Mouse (Mus musculus): ENCODE measurements at regions not wholly inside any gene's neighbourhood (a gene's known extent, or its start where the extent isn't known, plus 50 kb on each side); places are given as distances from the start of the nearest gene placed in this dataset.
A peak's percentile ranks its signal among the peaks of the same experiment; 100 is the strongest.

GRCm38 (mm10) chr9:61268681-61269080 lies 103.5 kb upstream of the Tle3 start:
- 89% methylated on average over 2 of the region's 2 CpGs for WGBS
- Histone ChIP-seq H3K4me2 (ENCODE audit: low read length) (no peak overlapping the region), H3K27me3 (replicated peaks; ENCODE audit: control insufficient read depth, insufficient read depth, low read length) (0 out of 2 replicates have a peak, but pooled peaks cover 3% of the 10 kb centered on the region), H3K4me1 (replicated peaks; ENCODE audit: control insufficient read depth, insufficient read depth, low read length) (no peaks in the 10 kb centered on the region; the same call in 1 of the 2 replicates), H3K36me3 (ENCODE audit: control insufficient read depth, insufficient read depth, low read length) (no peaks in the 10 kb centered on the region), H3K9ac (ENCODE audit: low read length) (no peak overlapping the region), H3K27ac (ENCODE audit: low read depth) (no peak overlapping the region), H3K4me3 (ENCODE audit: low read depth, low read length) (no peak overlapping the region), H3K9me3 (ENCODE audit: control insufficient read depth, low read length) (no peaks in the 10 kb centered on the region)
- no peak for ATAC-seq (replicated peaks; ENCODE audit: low FRiP score, low TSS enrichment, low read depth)
- no peak for DNase-seq (ENCODE audit: low spot score)

DNA sequence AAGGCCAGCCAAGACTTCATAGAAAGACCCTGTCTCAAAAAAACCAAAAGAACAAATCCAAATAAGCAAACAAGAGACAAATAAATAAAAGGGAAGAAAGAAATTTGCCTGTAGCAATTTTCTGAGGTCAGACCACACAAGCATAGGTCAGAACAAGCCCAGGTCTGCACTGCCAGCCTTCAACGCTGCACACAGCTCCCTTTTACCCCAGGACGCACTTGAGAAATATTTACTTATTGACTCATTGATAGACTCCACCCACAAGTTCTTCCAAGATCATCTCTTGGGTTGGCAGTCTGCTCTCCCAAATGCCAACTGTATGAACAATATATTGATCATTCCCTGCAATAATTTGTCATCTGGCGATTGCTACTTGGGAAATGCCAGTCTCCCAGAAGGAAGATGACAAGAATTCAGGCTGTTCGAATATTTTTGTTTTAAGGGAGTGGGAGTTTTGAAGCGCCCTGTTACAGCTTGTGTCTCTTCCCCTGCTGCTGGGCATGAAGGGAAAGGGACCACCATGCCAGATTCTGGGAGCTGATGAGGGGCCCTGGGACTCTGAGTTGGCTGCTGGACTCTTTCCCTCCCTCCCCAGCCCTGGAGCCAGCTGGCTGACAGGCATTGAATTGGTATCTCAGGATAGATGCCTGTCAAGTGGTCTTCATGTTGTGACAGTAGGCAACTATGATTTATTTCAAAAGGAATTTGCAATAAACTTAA lies 102.9 kb upstream of the Tle3 start:
- Histone ChIP-seq H3K4me1 (replicated peaks; ENCODE audit: control insufficient read depth, insufficient read depth, low read length) (no peaks in the 10 kb centered on the region; the same call in 1 of the 2 replicates), H3K36me3 (ENCODE audit: control insufficient read depth, insufficient read depth, low read length) (no peaks in the 10 kb centered on the region), H3K4me2 (ENCODE audit: low read length) (no peak overlapping the region), H3K9me3 (ENCODE audit: control insufficient read depth, low read length) (no peaks in the 10 kb centered on the region), H3K4me3 (ENCODE audit: low read depth, low read length) (no peak overlapping the region), H3K27ac (ENCODE audit: low read depth) (no peak overlapping the region), H3K27me3 (replicated peaks; ENCODE audit: control insufficient read depth, insufficient read depth, low read length) (0 out of 2 replicates have a peak, but pooled peaks cover 3% of the 10 kb centered on the region), H3K9ac (ENCODE audit: low read length) (no peak overlapping the region)
- DNase-seq (ENCODE audit: low spot score) (no peak), ATAC-seq (replicated peaks; ENCODE audit: low FRiP score, low TSS enrichment, low read depth) (no peak)
- WGBS = 75% methylated on average over 5 of the region's 5 CpGs

- H3K4me3 ChIP-seq (ENCODE audit: low read depth, low read length) = no peak overlapping the region
- H3K9ac ChIP-seq (ENCODE audit: low read length) = no peak overlapping the region
- no peaks in the 10 kb centered on the region for H3K9me3 ChIP-seq (ENCODE audit: control insufficient read depth, low read length)
- H3K27me3 ChIP-seq (replicated peaks; ENCODE audit: control insufficient read depth, insufficient read depth, low read length) = 0 out of 2 replicates have a peak, but pooled peaks cover 3% of the 10 kb centered on the region
- no peak for ATAC-seq (replicated peaks; ENCODE audit: low FRiP score, low TSS enrichment, low read depth)
- no peak for DNase-seq (ENCODE audit: low spot score)
- H3K36me3 ChIP-seq (ENCODE audit: control insufficient read depth, insufficient read depth, low read length) = no peaks in the 10 kb centered on the region
- no peak overlapping the region for H3K27ac ChIP-seq (ENCODE audit: low read depth)
- no peaks in the 10 kb centered on the region; the same call in 1 of the 2 replicates for H3K4me1 ChIP-seq (replicated peaks; ENCODE audit: control insufficient read depth, insufficient read depth, low read length)
- H3K4me2 ChIP-seq (ENCODE audit: low read length) = no peak overlapping the region
- WGBS = 79% methylated on average over 1 of the region's 1 CpGs
Observed at GRCm38 (mm10) chr9:61271243-61271642, 100.9 kb upstream of the Tle3 start.

GRCm38 (mm10) chr9:61271769-61272352 lies 100.3 kb upstream of the Tle3 start:
- Histone ChIP-seq H3K4me3 (ENCODE audit: low read depth, low read length) (no peak overlapping the region), H3K4me2 (ENCODE audit: low read length) (no peak overlapping the region), H3K9me3 (ENCODE audit: control insufficient read depth, low read length) (no peaks in the 10 kb centered on the region), H3K9ac (ENCODE audit: low read length) (no peak overlapping the region), H3K27me3 (replicated peaks; ENCODE audit: control insufficient read depth, insufficient read depth, low read length) (0 out of 2 replicates have a peak, but pooled peaks cover 3% of the 10 kb centered on the region), H3K4me1 (replicated peaks; ENCODE audit: control insufficient read depth, insufficient read depth, low read length) (no peaks in the 10 kb centered on the region; the same call in 1 of the 2 replicates), H3K36me3 (ENCODE audit: control insufficient read depth, insufficient read depth, low read length) (no peaks in the 10 kb centered on the region), H3K27ac (ENCODE audit: low read depth) (no peak overlapping the region)
- WGBS = 76% methylated on average over 5 of the region's 5 CpGs
- DNase-seq (ENCODE audit: low spot score) = no peak
- ATAC-seq (replicated peaks; ENCODE audit: low FRiP score, low TSS enrichment, low read depth) = no peak

- Histone ChIP-seq H3K9me3 (ENCODE audit: control insufficient read depth, low read length) (no peaks in the 10 kb centered on the region), H3K4me2 (ENCODE audit: low read length) (no peak overlapping the region), H3K9ac (ENCODE audit: low read length) (no peak overlapping the region), H3K4me3 (ENCODE audit: low read depth, low read length) (no peak overlapping the region), H3K36me3 (ENCODE audit: control insufficient read depth, insufficient read depth, low read length) (no peaks in the 10 kb centered on the region), H3K4me1 (replicated peaks; ENCODE audit: control insufficient read depth, insufficient read depth, low read length) (peaks cover 16% of the 10 kb centered on the region), H3K27ac (ENCODE audit: low read depth) (no peak overlapping the region), H3K27me3 (replicated peaks; ENCODE audit: control insufficient read depth, insufficient read depth, low read length) (0 out of 2 replicates have a peak, but pooled peaks cover 3% of the 10 kb centered on the region)
- 77% methylated on average over 9 of the region's 9 CpGs for WGBS
- DNase-seq (ENCODE audit: low spot score) (no peak), ATAC-seq (replicated peaks; ENCODE audit: low FRiP score, low TSS enrichment, low read depth) (no peak)
Observed at GRCm38 (mm10) chr9:61274020-61274419, 98.1 kb upstream of the Tle3 start.

GRCm38 (mm10) chr9:61277369-61278215 lies 94.6 kb upstream of the Tle3 start:
- 11% methylated on average over 21 of the region's 21 CpGs for WGBS
- ATAC-seq (replicated peaks; ENCODE audit: low FRiP score, low TSS enrichment, low read depth) = no peak; the same call in 1 of the 2 replicates
- no peaks in the 10 kb centered on the region for H3K27me3 ChIP-seq (replicated peaks; ENCODE audit: control insufficient read depth, insufficient read depth, low read length)

DNA sequence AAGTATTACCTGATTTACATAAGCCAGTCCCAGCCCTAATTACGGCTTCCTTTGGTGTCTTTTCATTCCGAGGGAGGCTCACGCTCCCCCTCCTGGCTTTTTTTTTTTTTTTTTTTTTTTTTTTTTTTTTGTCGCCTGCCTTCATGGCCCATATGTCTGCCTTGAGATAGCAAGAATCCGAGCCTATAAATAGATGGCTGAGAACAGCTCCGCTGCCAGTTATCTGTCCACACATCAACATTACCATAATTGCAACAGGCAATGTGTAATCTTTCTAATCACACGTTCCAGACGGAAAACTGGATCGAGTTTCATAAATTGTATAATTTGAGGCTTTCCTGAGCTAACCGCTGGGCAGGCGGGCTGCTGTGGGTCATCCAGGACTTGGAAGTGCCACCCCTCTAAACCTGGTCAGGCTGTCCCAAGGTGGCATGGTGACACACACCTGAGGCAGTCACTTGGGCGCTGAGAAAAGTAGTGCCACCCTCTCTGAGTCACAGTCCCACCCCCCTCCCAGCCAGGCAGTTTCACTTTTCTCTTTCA lies 93.9 kb upstream of the Tle3 start:
- no peak for ATAC-seq (replicated peaks; ENCODE audit: low FRiP score, low TSS enrichment, low read depth)
- 23% methylated on average over 12 of the region's 12 CpGs for WGBS
- peaks cover 16% of the 10 kb centered on the region for H3K4me1 ChIP-seq (replicated peaks; ENCODE audit: control insufficient read depth, insufficient read depth, low read length)
- no peaks in the 10 kb centered on the region for H3K9me3 ChIP-seq (ENCODE audit: control insufficient read depth, low read length)
- no peak overlapping the region for H3K4me3 ChIP-seq (ENCODE audit: low read depth, low read length)
- H3K36me3 ChIP-seq (ENCODE audit: control insufficient read depth, insufficient read depth, low read length) = no peaks in the 10 kb centered on the region
- DNase-seq (ENCODE audit: low spot score) = no peak
- H3K27me3 ChIP-seq (replicated peaks; ENCODE audit: control insufficient read depth, insufficient read depth, low read length) = no peaks in the 10 kb centered on the region
- H3K27ac ChIP-seq (ENCODE audit: low read depth) = no peak overlapping the region
- H3K4me2 ChIP-seq (ENCODE audit: low read length) = peak overlapping the region; percentile 36
- no peak overlapping the region for H3K9ac ChIP-seq (ENCODE audit: low read length)

More at GRCm38 (mm10) chr9:61277369-61278215, 94.6 kb upstream of the Tle3 start:
- Histone ChIP-seq H3K9ac (ENCODE audit: low read length) (no peak overlapping the region), H3K4me2 (ENCODE audit: low read length) (peak overlapping the region; percentile 36), H3K36me3 (ENCODE audit: control insufficient read depth, insufficient read depth, low read length) (no peaks in the 10 kb centered on the region), H3K27ac (ENCODE audit: low read depth) (no peak overlapping the region), H3K4me3 (ENCODE audit: low read depth, low read length) (no peak overlapping the region), H3K4me1 (replicated peaks; ENCODE audit: control insufficient read depth, insufficient read depth, low read length) (peaks cover 16% of the 10 kb centered on the region), H3K9me3 (ENCODE audit: control insufficient read depth, low read length) (no peaks in the 10 kb centered on the region)
- no peak for DNase-seq (ENCODE audit: low spot score)

- no peak overlapping the region for H3K27ac ChIP-seq (ENCODE audit: low read depth)
- no peak for DNase-seq (ENCODE audit: low spot score)
- H3K9me3 ChIP-seq (ENCODE audit: control insufficient read depth, low read length) = no peaks in the 10 kb centered on the region
- H3K4me3 ChIP-seq (ENCODE audit: low read depth, low read length) = no peak overlapping the region
- 51% methylated on average over 9 of the region's 9 CpGs for WGBS
- H3K36me3 ChIP-seq (ENCODE audit: control insufficient read depth, insufficient read depth, low read length) = no peaks in the 10 kb centered on the region
- H3K4me1 ChIP-seq (replicated peaks; ENCODE audit: control insufficient read depth, insufficient read depth, low read length) = peaks cover 16% of the 10 kb centered on the region
- H3K4me2 ChIP-seq (ENCODE audit: low read length) = no peak overlapping the region
- ATAC-seq (replicated peaks; ENCODE audit: low FRiP score, low TSS enrichment, low read depth) = no peak
- H3K27me3 ChIP-seq (replicated peaks; ENCODE audit: control insufficient read depth, insufficient read depth, low read length) = no peaks in the 10 kb centered on the region
- no peak overlapping the region for H3K9ac ChIP-seq (ENCODE audit: low read length)
Observed at GRCm38 (mm10) chr9:61279044-61279543, 93.1 kb upstream of the Tle3 start.
